Mouse (Mus musculus): ENCODE measurements around the gene Aym1.

GRCm38 (mm10) chr5:113358833-113359232 lies 1.7 kb downstream of the Aym1 start:
- no peak for TF ChIP-seq CTCF (IDR thresholded peaks at IDR 0.05; ENCODE audit: extremely low read depth, insufficient read depth, low read length)
- no peak for TF ChIP-seq POLR2A (IDR thresholded peaks at IDR 0.05; ENCODE audit: extremely low read depth, insufficient read depth, low read length)

All from cortical plate, adult 2 months (tissue).